13 mouse cellular contexts compared by ENCODE assay signal in genomic region chr6:140768180-140768579, GRCm38 (mm10). TPM values are rescaled to one million over a fixed set of nuclear protein-coding genes. Genes with fewer than 3 reads are reported as not detected.
A peak's percentile ranks its signal among the peaks of the same experiment; 100 is the strongest.
DNase-seq lines count a peak whose midpoint lies in the region.
"Had no signal": no experiment of that assay in that cellular context is flagged by ENCODE, and none has a peak within 500 bp of the region (broad histone marks: within the 10 kb centered on the region; RNA-seq: fewer than 3 reads in every experiment).

No protein-coding gene starts in this region.

- DNase-seq in left cerebral cortex, postnatal 14 days (ENCODE audit: low spot score in 2 of 2): peak; percentile 10 to 14
- no peak for DNase-seq in left cerebral cortex, adult 11 months (ENCODE audit: low spot score)
- DNase-seq in right cerebral cortex, postnatal 14 days: peak; percentile 18
- DNase-seq in right cerebral cortex, postnatal 4 days: no peak
- peak; percentile 20 for DNase-seq in brain, adult 2 months (ENCODE audit: low read depth, low spot score)
- DNase-seq in naive thymus-derived CD4-positive, alpha-beta T cell, adult 2 months (ENCODE audit: low read depth): peak; percentile 29
- no peak for DNase-seq in B cell, adult 2 months
- DNase-seq: adrenal gland, postnatal 10 days; gastrocnemius, postnatal 36 days; right cerebral cortex, adult 18-20 months; thymus, adult 18-20 months had no signal

- intact Hi-C loops in left cerebral cortex, postnatal 14 days (cut with DNase I): loop anchor here (10.0 kb wide), 3 partner anchors 87 to 677 kb away; no protein-coding TSS in a partner anchor

RNA-seq across cellular contexts. Expression of gene Gm11077, which starts 39.1 kb away (rescaled TPM):
- not detected for total RNA-seq in left cerebral cortex, postnatal 14 days (2021)
- total RNA-seq: adrenal gland, postnatal 10 days; ES-E14; gastrocnemius, postnatal 36 days; layer of hippocampus, postnatal 25 days had no signal

Comparison
In these comparisons a context has a peak if more than half of its experiments do, and no peak if none do; other contexts are left out.
1. DNase-seq: peak in left cerebral cortex, postnatal 14 days (2 of 2), right cerebral cortex, postnatal 14 days (single experiment), brain, adult 2 months (single experiment) and naive thymus-derived CD4-positive, alpha-beta T cell, adult 2 months (single experiment); none in left cerebral cortex, adult 11 months (single experiment), right cerebral cortex, postnatal 4 days (single experiment) and B cell, adult 2 months (0 of 2).